Comparison of ENCODE assay signal across 9 mouse cellular contexts in the genomic region with DNA sequence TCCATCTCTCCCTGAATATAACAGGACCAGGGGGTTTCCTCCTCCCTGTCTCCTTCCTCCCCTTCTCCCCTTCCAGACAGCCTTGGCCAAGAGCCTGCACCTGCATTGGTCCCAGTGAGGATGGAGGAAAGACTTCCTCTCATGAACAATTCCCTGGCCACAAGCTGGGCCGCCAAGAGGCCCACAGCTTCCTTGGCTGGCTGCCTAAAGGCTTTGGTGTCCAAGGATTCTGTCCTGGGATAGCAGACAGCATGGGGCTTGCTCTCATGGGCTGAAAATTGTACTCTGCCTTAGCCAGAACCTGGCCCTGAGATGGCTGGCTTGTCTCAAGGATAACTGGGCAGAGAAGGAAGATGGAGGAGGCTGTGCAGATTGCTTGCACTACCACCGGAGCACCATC.
DNase-seq lines count a peak whose midpoint lies in the region; ATAC-seq lines count a peak whose summit lies in the region.
"Had no signal": no experiment of that assay in that cellular context is flagged by ENCODE, and none has a peak within 500 bp of the region (broad histone marks: within the 10 kb centered on the region; RNA-seq: fewer than 3 reads in every experiment).

No protein-coding gene starts in this region.

- H3K9ac ChIP-seq in heart, embryonic 11.5 days (ENCODE audit: low read depth, low read length): no peak overlapping the region
- H3K9ac ChIP-seq: stomach, embryonic 15.5 days had no signal

- no peak overlapping the region for H3K4me3 ChIP-seq in heart, embryonic 11.5 days (ENCODE audit: low read depth, low read length)
- H3K4me3 ChIP-seq: stomach, embryonic 15.5 days had no signal

- WGBS in heart, embryonic 11.5 days (ENCODE audit: insufficient replicate concordance): 77% methylated on average over 2 of the region's 2 CpGs

- no peak overlapping the region for H3K4me2 ChIP-seq in heart, embryonic 11.5 days
- H3K4me2 ChIP-seq: stomach, embryonic 15.5 days had no signal

- 0 out of 2 replicates have a peak, but pooled peaks cover 3% of the 10 kb centered on the region for H3K4me1 ChIP-seq in heart, embryonic 11.5 days (ENCODE audit: control insufficient read depth, insufficient read depth, low read length)

- no peaks in the 10 kb centered on the region for H3K9me3 ChIP-seq in heart, embryonic 11.5 days (replicated peaks; ENCODE audit: control insufficient read depth, low read length)
- H3K9me3 ChIP-seq: stomach, embryonic 15.5 days had no signal

- no peaks in the 10 kb centered on the region for H3K27me3 ChIP-seq in heart, embryonic 11.5 days (ENCODE audit: control insufficient read depth, insufficient read depth, low read length)
- H3K27me3 ChIP-seq: stomach, embryonic 15.5 days had no signal

- ATAC-seq in heart, embryonic 11.5 days (replicated peaks; ENCODE audit: insufficient number of reproducible peaks, low FRiP score, low TSS enrichment): no peak

- DNase-seq in heart, adult 11 months: peak; percentile 98
- DNase-seq in 3134 (ENCODE audit: extremely low read depth, insufficient read length, low spot score): peak; percentile 22
- DNase-seq in cerebellum, adult 9-10 months: peak; percentile 33
- peak; percentile 77 for DNase-seq in kidney, postnatal 10 days
- DNase-seq in spleen, postnatal 4 days (ENCODE audit: low spot score in 2 of 2): no peak
- DNase-seq in thymus, postnatal 14 days: no peak
- no peak for DNase-seq in left cerebral cortex, adult 11 months (ENCODE audit: low spot score)

- H3K27ac ChIP-seq in heart, embryonic 11.5 days (ENCODE audit: low read depth, low read length): no peak overlapping the region
- H3K27ac ChIP-seq: stomach, embryonic 15.5 days had no signal

- H3K36me3 ChIP-seq in heart, embryonic 11.5 days (ENCODE audit: control insufficient read depth, insufficient read depth, low read length): no peaks in the 10 kb centered on the region
- H3K36me3 ChIP-seq: stomach, embryonic 15.5 days had no signal

Comparison
In these comparisons a context has a peak if more than half of its experiments do, and no peak if none do; other contexts are left out.
1. DNase-seq: peak in heart, adult 11 months (single experiment), 3134 (single experiment), cerebellum, adult 9-10 months (single experiment) and kidney, postnatal 10 days (single experiment); none in spleen, postnatal 4 days (0 of 2), thymus, postnatal 14 days (single experiment) and left cerebral cortex, adult 11 months (single experiment).